Mouse (Mus musculus) v-Abl transformed pro-B cells (cell line): Measurements from ENCODE around the gene Sez6.

Source experiments
- in situ Hi-C, 2 experiments: fragments of 400-800 bp; cut with MboI; formaldehyde crosslinking; loops; one replicate each; pipeline ENCODE4 v1.15.1; 2025; ENCODE audit not compliant: unreplicated experiment in 2 of 2

Sez6 gene

GRCm38 (mm10) chr11:77901775-77902355 is 28.7 kb upstream of the Sez6 start:
- in situ Hi-C loops = no loop called here

GRCm38 (mm10) chr11:77903761-77904160 is 26.8 kb upstream of the Sez6 start:
- in situ Hi-C loops = no loop called here

- in situ Hi-C loops = no loop called here
Measured at GRCm38 (mm10) chr11:77904707-77905106, 25.9 kb upstream of the Sez6 start.

GRCm38 (mm10) chr11:77906097-77906687 is 24.4 kb upstream of the Sez6 start:
- in situ Hi-C loops = no loop called here

- in situ Hi-C loops = no loop called here
Measured at GRCm38 (mm10) chr11:77906747-77907174, 23.8 kb upstream of the Sez6 start.

GRCm38 (mm10) chr11:77908468-77908867 is 22.1 kb upstream of the Sez6 start:
- in situ Hi-C loops = no loop called here

GRCm38 (mm10) chr11:77909376-77909775 is 21.2 kb upstream of the Sez6 start:
- in situ Hi-C loops = no loop called here

- in situ Hi-C loops = no loop called here
Measured at GRCm38 (mm10) chr11:77909776-77910175, 20.8 kb upstream of the Sez6 start.

- in situ Hi-C loops = no loop called here
Measured at GRCm38 (mm10) chr11:77913505-77913904, 17.1 kb upstream of the Sez6 start.

- in situ Hi-C loops = no loop called here
Measured at GRCm38 (mm10) chr11:77914598-77915260, 15.9 kb upstream of the Sez6 start.

GRCm38 (mm10) chr11:77916741-77917140 is 13.9 kb upstream of the Sez6 start:
- in situ Hi-C loops = no loop called here

- in situ Hi-C loops = no loop called here
Measured at GRCm38 (mm10) chr11:77917166-77917565, 13.4 kb upstream of the Sez6 start.

- in situ Hi-C loops = no loop called here
Measured at GRCm38 (mm10) chr11:77923285-77923684, 7.3 kb upstream of the Sez6 start.

GRCm38 (mm10) chr11:77925836-77926657 is 4.6 kb upstream of the Sez6 start:
- in situ Hi-C loops = no loop called here

GRCm38 (mm10) chr11:77926666-77927065 is 3.9 kb upstream of the Sez6 start:
- in situ Hi-C loops = no loop called here

- in situ Hi-C loops = no loop called here
Measured at GRCm38 (mm10) chr11:77927837-77928236, 2.8 kb upstream of the Sez6 start.

GRCm38 (mm10) chr11:77931541-77932433 is 1.2 kb downstream of the Sez6 start:
- in situ Hi-C loops = no loop called here

GRCm38 (mm10) chr11:77932576-77932975 is 2.0 kb downstream of the Sez6 start:
- in situ Hi-C loops = no loop called here

- in situ Hi-C loops = no loop called here
Measured at GRCm38 (mm10) chr11:77934111-77934521, 3.5 kb downstream of the Sez6 start.
